Mouse (Mus musculus) liver, postnatal 0 days (tissue): ENCODE data around the gene Meis1.

ENCODE experiments used
- CTCF ChIP-seq: sonication (generic); IDR thresholded peaks from 2 replicates; pipeline ENCODE4 v1.5.1; 2016; ENCODE audit warnings: antibody characterized with exemption, low read depth
- EP300 ChIP-seq: IDR thresholded peaks from 2 replicates; pipeline ENCODE4 v1.6.1; 2016; ENCODE audit warnings: antibody characterized with exemption, low read depth, mild to moderate bottlenecking

DNA sequence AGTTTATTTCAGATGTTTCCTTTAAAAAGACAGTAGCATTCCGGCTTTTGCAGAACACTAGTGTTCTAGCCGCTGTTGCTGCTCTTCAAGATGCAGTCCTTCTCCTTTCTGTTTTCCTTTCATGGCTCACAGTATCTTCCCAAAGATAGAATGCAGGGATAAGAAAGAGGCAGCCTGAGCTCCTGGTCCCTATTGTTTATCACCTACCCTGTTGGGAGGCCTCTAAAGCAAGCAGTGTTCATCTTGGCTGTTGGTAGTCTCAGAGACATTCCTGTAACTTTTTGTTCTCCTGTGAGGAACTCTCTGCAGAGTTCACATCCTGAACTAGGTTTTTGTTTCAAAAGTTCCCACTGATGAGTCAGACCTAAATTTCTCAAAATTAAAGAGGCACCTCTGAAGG lies 3.8 kb upstream of the Meis1 start:
- TF ChIP-seq EP300 (no peak), CTCF (no peak)
